Mouse (Mus musculus): ENCODE data around the gene Yrdc.

DNA sequence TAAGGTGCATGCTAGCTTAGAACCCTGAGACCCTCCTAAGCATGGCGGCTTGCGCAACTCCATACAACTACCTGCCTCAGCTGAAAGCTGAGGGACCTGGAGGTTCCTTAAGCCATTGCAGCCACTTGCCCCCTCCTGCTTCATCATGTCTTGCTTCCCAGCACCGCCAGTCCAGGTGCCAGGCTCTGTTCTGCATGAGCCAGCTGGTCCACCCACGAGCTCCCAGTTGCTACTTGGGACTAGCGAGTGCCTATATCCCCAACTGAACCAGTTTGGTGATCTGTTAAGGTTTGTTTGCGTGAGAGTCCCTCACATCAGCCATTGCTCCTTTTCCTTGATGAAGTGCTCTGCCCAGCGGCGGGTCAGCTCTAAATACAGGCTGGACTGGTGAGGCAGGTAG lies 5.8 kb downstream of the Yrdc start:
- no peak for TF ChIP-seq GATA1 (IDR thresholded peaks at IDR 0.05; ENCODE audit: borderline replicate concordance, low read length)
- no peak for TF ChIP-seq FLI1 (IDR thresholded peaks at IDR 0.05; ENCODE audit: low read length)

Measured in megakaryocyte, embryonic 14.5 days (primary cell).